Comparison of ENCODE assay signal across 8 mouse cellular contexts in genomic region chr16:67776091-67776490, GRCm38 (mm10).
DNase-seq lines count a peak whose midpoint lies in the region; ATAC-seq and TF ChIP-seq lines count a peak whose summit lies in the region.

No protein-coding gene starts in this region.

- peak; percentile 42 to 49 (median 43) for TF ChIP-seq CTCF in MEL (IDR thresholded peaks at IDR 0.05 in 2 of 3, conservative IDR thresholded peaks at IDR 0.05 in 1 of 3; ENCODE audit: control insufficient read depth in 1 of 3, insufficient read depth in 1 of 3, low read depth in 2 of 3, low read length in 3 of 3, poor library complexity in 1 of 3, severe bottlenecking in 1 of 3)

- TF ChIP-seq EP300 in MEL (IDR thresholded peaks at IDR 0.05; ENCODE audit: low read depth in 1 of 2, low read length in 2 of 2), result no peak

- no peak for TF ChIP-seq POLR2A in MEL (IDR thresholded peaks at IDR 0.05; ENCODE audit: control insufficient read depth in 1 of 2, insufficient read depth in 1 of 2, low read depth in 1 of 2, low read length in 2 of 2, poor library complexity in 1 of 2)

- peak; percentile 22 for DNase-seq in kidney, adult 9 months
- no peak for DNase-seq in kidney, adult 11 months
- DNase-seq in MEL (ENCODE audit: low read depth, low spot score), result peak; percentile 44
- DNase-seq in adrenal gland, postnatal 36 days, result peak; percentile 5 to 16
- peak; percentile 3 for DNase-seq in fibroblast of lung, adult 2 months (ENCODE audit: low read depth)
- peak; percentile 42 for DNase-seq in lung, postnatal 14 days
- no peak for DNase-seq in natural killer cell, adult 2 months (ENCODE audit: low spot score in 2 of 2)

- H3K79me2 ChIP-seq in MEL (ENCODE audit: control insufficient read depth, insufficient read depth, low read length, poor library complexity), result no peaks in the 10 kb centered on the region

- no peak overlapping the region for H3K27ac ChIP-seq in MEL (ENCODE audit: control insufficient read depth, low read depth, low read length)

- no peak overlapping the region for H3K4me3 ChIP-seq in MEL (ENCODE audit: control insufficient read depth in 1 of 2, insufficient read depth in 1 of 2, low read depth in 2 of 2, low read length in 2 of 2)

- peak; percentile 48 for TF ChIP-seq RAD21 in MEL (IDR thresholded peaks at IDR 0.05; ENCODE audit: low read depth, low read length)

- no peak for ATAC-seq in erythroid progenitor cell, adult 5-6 weeks (replicated peaks; ENCODE audit: low FRiP score, poor library complexity, severe bottlenecking)

- H3K4me1 ChIP-seq in MEL (ENCODE audit: control insufficient read depth in 1 of 2, insufficient read depth in 2 of 2, low read length in 2 of 2), result no peaks in the 10 kb centered on the region

- H3K36me3 ChIP-seq in MEL (ENCODE audit: control insufficient read depth in 1 of 2, insufficient read depth in 2 of 2, low read length in 2 of 2), result no peaks in the 10 kb centered on the region

- no peaks in the 10 kb centered on the region for H3K27me3 ChIP-seq in MEL (ENCODE audit: control insufficient read depth in 1 of 2, insufficient read depth in 2 of 2, low read length in 2 of 2)

- no peaks in the 10 kb centered on the region for H3K9me3 ChIP-seq in MEL (replicated peaks; ENCODE audit: insufficient read depth, low read length)

- no peak overlapping the region for H3K9ac ChIP-seq in MEL (ENCODE audit: control insufficient read depth, low read depth, low read length, poor library complexity, severe bottlenecking)

TF ChIP-seq in MEL, 35 proteins besides CTCF, POLR2A, EP300 and RAD21:
- TF ChIP-seq ZMIZ1 (IDR thresholded peaks at IDR 0.05; ENCODE audit: low read depth, low read length), result no peak
- TF ChIP-seq SIN3A (IDR thresholded peaks at IDR 0.05; ENCODE audit: low read length), result no peak
- peak; percentile 53 for TF ChIP-seq SMC3 (IDR thresholded peaks at IDR 0.05; ENCODE audit: low read depth, low read length)
TF ChIP-seq in MEL: peak in this region for 1.

Comparison
In these comparisons a context has a peak if more than half of its experiments do, and no peak if none do; other contexts are left out.
1. DNase-seq: peak in kidney, adult 9 months (single experiment), MEL (single experiment), adrenal gland, postnatal 36 days (2 of 2), fibroblast of lung, adult 2 months (single experiment) and lung, postnatal 14 days (single experiment); none in kidney, adult 11 months (single experiment) and natural killer cell, adult 2 months (0 of 2).